Mouse (Mus musculus): Measurements from ENCODE around the gene Abca8a. TPM values are rescaled to one million over a fixed set of nuclear protein-coding genes. Genes with fewer than 3 reads are reported as not detected.
"Not testable (repeated sequence)": the region's sequence is repeated elsewhere in the genome, so short reads cannot be mapped to it uniquely, and the experiment has no call there.

Gene Abca8a
- polyA plus RNA-seq, 1 experiment, result not detected

DNA sequence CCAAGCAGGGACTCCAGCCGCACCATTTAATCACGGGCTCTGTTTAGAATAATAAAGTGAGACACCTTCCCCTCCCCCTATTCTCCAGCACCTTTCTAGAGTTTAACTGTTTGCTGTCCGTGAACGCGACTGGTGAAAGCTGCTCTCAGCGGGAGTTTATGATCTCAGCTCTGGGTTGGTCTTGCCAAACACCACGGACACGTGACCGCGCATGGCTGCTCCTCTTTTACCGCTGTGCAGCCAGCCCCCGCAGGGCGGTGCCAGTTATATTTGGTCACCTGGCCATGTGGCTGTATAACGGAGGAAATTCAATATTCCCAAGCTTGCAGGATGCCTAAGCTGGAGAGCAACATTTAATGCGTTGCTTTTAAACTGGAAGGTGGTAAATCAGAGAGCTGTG, 100.2 kb downstream of the Abca8a start, which contains the start of gene Abca8b:
Gene Abca8b (minus strand): TSS at position 222 of the 400 bp plus-strand sequence.
- H3K36me3 ChIP-seq (ENCODE audit: control insufficient read depth, insufficient read depth), result no peaks in the 10 kb centered on the region
- no peaks in the 10 kb centered on the region for H3K27me3 ChIP-seq (ENCODE audit: control insufficient read depth, insufficient read depth, insufficient read length)
- no peaks in the 10 kb centered on the region for H3K79me3 ChIP-seq (ENCODE audit: low read depth)
- H3K79me2 ChIP-seq (ENCODE audit: control insufficient read depth, insufficient read depth), result no peaks in the 10 kb centered on the region
- H3K4me3 ChIP-seq (ENCODE audit: insufficient read depth, poor library complexity, severe bottlenecking), result peak within 1 kb of the TSS; percentile 23
- no peak within 1 kb of the TSS for H3ac ChIP-seq (ENCODE audit: control insufficient read depth, insufficient read length, low read depth)
- TF ChIP-seq CEBPB (IDR thresholded peaks at IDR 0.05; ENCODE audit: low read depth), result peak; percentile 37
- peak; percentile 68 for TF ChIP-seq MAX (IDR thresholded peaks at IDR 0.05)
- no peak for TF ChIP-seq MYOD1 (IDR thresholded peaks at IDR 0.05; ENCODE audit: control insufficient read depth, insufficient read length, low read depth)
- TF ChIP-seq FOSL1 (IDR thresholded peaks at IDR 0.05; ENCODE audit: insufficient read depth, low read length, poor library complexity, severe bottlenecking), result no peak
- peak; percentile 99 for TF ChIP-seq USF1 (IDR thresholded peaks at IDR 0.05; ENCODE audit: low read depth)
- TF ChIP-seq MYOG (IDR thresholded peaks at IDR 0.05; ENCODE audit: control insufficient read depth, extremely low read depth, insufficient read length), result no peak
- TF ChIP-seq CTCF (IDR thresholded peaks at IDR 0.05; ENCODE audit: control insufficient read depth, insufficient read depth, insufficient read length), result no peak

- peak; percentile 35 for TF ChIP-seq CEBPB (IDR thresholded peaks at IDR 0.05; ENCODE audit: low read depth)
- no peak for TF ChIP-seq CTCF (IDR thresholded peaks at IDR 0.05; ENCODE audit: control insufficient read depth, insufficient read depth, insufficient read length)
- no peak for TF ChIP-seq MYOD1 (IDR thresholded peaks at IDR 0.05; ENCODE audit: control insufficient read depth, insufficient read length, low read depth)
- TF ChIP-seq MYOG (IDR thresholded peaks at IDR 0.05; ENCODE audit: control insufficient read depth, extremely low read depth, insufficient read length), result no peak
- TF ChIP-seq USF1 (IDR thresholded peaks at IDR 0.05; ENCODE audit: low read depth), result no peak
- H3K36me3 ChIP-seq (ENCODE audit: control insufficient read depth, insufficient read depth), result no peaks in the 10 kb centered on the region
- H3K79me2 ChIP-seq (ENCODE audit: control insufficient read depth, insufficient read depth), result no peaks in the 10 kb centered on the region
- no peaks in the 10 kb centered on the region for H3K27me3 ChIP-seq (ENCODE audit: control insufficient read depth, insufficient read depth, insufficient read length)
- no peak overlapping the region for H3ac ChIP-seq (ENCODE audit: control insufficient read depth, insufficient read length, low read depth)
- no peaks in the 10 kb centered on the region for H3K79me3 ChIP-seq (ENCODE audit: low read depth)
- no peak overlapping the region for H3K4me3 ChIP-seq (ENCODE audit: insufficient read depth, poor library complexity, severe bottlenecking)
Measured at GRCm38 (mm10) chr11:109995013-109995412, 100.8 kb downstream of the Abca8a start.

DNA sequence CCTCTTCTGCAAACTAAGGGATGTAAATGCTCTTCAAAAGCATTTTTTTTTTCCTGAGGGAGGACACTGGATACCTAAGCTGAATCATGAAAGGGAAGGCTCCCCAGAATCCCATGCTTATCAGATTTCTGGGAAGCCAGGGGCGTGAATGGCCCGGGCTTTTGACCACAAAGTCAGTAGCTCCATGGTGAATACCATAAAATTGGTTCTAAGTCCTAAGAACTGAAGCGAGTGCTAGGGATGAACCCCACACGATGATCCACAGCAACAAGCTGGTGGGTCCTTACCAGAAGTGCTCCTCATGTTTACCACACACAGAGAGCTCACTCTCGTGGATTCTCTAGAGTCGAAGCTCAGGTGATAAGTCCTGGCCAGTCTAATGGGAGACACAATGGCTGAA, 101.8 kb downstream of the Abca8a start:
- H3K79me2 ChIP-seq (ENCODE audit: control insufficient read depth, insufficient read depth), result no peaks in the 10 kb centered on the region
- no peak overlapping the region for H3ac ChIP-seq (ENCODE audit: control insufficient read depth, insufficient read length, low read depth)
- H3K79me3 ChIP-seq (ENCODE audit: low read depth), result no peaks in the 10 kb centered on the region
- no peaks in the 10 kb centered on the region for H3K36me3 ChIP-seq (ENCODE audit: control insufficient read depth, insufficient read depth)
- no peak for TF ChIP-seq MYOD1 (IDR thresholded peaks at IDR 0.05; ENCODE audit: control insufficient read depth, insufficient read length, low read depth)
- no peak for TF ChIP-seq USF1 (IDR thresholded peaks at IDR 0.05; ENCODE audit: low read depth)
- TF ChIP-seq CEBPB (IDR thresholded peaks at IDR 0.05; ENCODE audit: low read depth), result no peak
- no peak for TF ChIP-seq MAX (IDR thresholded peaks at IDR 0.05)
- no peak for TF ChIP-seq CTCF (IDR thresholded peaks at IDR 0.05; ENCODE audit: control insufficient read depth, insufficient read depth, insufficient read length)
- TF ChIP-seq FOSL1 (IDR thresholded peaks at IDR 0.05; ENCODE audit: insufficient read depth, low read length, poor library complexity, severe bottlenecking), result no peak
- no peak for TF ChIP-seq MYOG (IDR thresholded peaks at IDR 0.05; ENCODE audit: control insufficient read depth, extremely low read depth, insufficient read length)
- no peaks in the 10 kb centered on the region for H3K27me3 ChIP-seq (ENCODE audit: control insufficient read depth, insufficient read depth, insufficient read length)
- no peak overlapping the region for H3K4me3 ChIP-seq (ENCODE audit: insufficient read depth, poor library complexity, severe bottlenecking)

- H3K79me3 ChIP-seq (ENCODE audit: low read depth), result no peaks in the 10 kb centered on the region
- no peaks in the 10 kb centered on the region for H3K27me3 ChIP-seq (ENCODE audit: control insufficient read depth, insufficient read depth, insufficient read length)
- no peak overlapping the region for H3K4me3 ChIP-seq (ENCODE audit: insufficient read depth, poor library complexity, severe bottlenecking)
- peak; percentile 28 for TF ChIP-seq MAX (IDR thresholded peaks at IDR 0.05)
- TF ChIP-seq CEBPB (IDR thresholded peaks at IDR 0.05; ENCODE audit: low read depth), result no peak
- TF ChIP-seq CTCF (IDR thresholded peaks at IDR 0.05; ENCODE audit: control insufficient read depth, insufficient read depth, insufficient read length), result no peak
- TF ChIP-seq MYOD1 (IDR thresholded peaks at IDR 0.05; ENCODE audit: control insufficient read depth, insufficient read length, low read depth), result no peak
- no peak for TF ChIP-seq MYOG (IDR thresholded peaks at IDR 0.05; ENCODE audit: control insufficient read depth, extremely low read depth, insufficient read length)
- H3K79me2 ChIP-seq (ENCODE audit: control insufficient read depth, insufficient read depth), result no peaks in the 10 kb centered on the region
- no peaks in the 10 kb centered on the region for H3K36me3 ChIP-seq (ENCODE audit: control insufficient read depth, insufficient read depth)
- H3ac ChIP-seq (ENCODE audit: control insufficient read depth, insufficient read length, low read depth), result no peak overlapping the region
Measured at GRCm38 (mm10) chr11:109991270-109991669, 104.5 kb downstream of the Abca8a start.

GRCm38 (mm10) chr11:109990256-109990655, 105.5 kb downstream of the Abca8a start:
- no peak for TF ChIP-seq MYOD1 (IDR thresholded peaks at IDR 0.05; ENCODE audit: control insufficient read depth, insufficient read length, low read depth)
- no peak for TF ChIP-seq FOSL1 (IDR thresholded peaks at IDR 0.05; ENCODE audit: insufficient read depth, low read length, poor library complexity, severe bottlenecking)
- no peak for TF ChIP-seq USF1 (IDR thresholded peaks at IDR 0.05; ENCODE audit: low read depth)
- no peak for TF ChIP-seq CTCF (IDR thresholded peaks at IDR 0.05; ENCODE audit: control insufficient read depth, insufficient read depth, insufficient read length)
- no peak for TF ChIP-seq MAX (IDR thresholded peaks at IDR 0.05)
- TF ChIP-seq CEBPB (IDR thresholded peaks at IDR 0.05; ENCODE audit: low read depth), result no peak
- TF ChIP-seq MYOG (IDR thresholded peaks at IDR 0.05; ENCODE audit: control insufficient read depth, extremely low read depth, insufficient read length), result no peak
- Histone ChIP-seq H3K4me3 (ENCODE audit: insufficient read depth, poor library complexity, severe bottlenecking) (no peak overlapping the region), H3K79me3 (ENCODE audit: low read depth) (no peaks in the 10 kb centered on the region), H3K79me2 (ENCODE audit: control insufficient read depth, insufficient read depth) (no peaks in the 10 kb centered on the region), H3ac (ENCODE audit: control insufficient read depth, insufficient read length, low read depth) (no peak overlapping the region), H3K27me3 (ENCODE audit: control insufficient read depth, insufficient read depth, insufficient read length) (no peaks in the 10 kb centered on the region), H3K36me3 (ENCODE audit: control insufficient read depth, insufficient read depth) (no peaks in the 10 kb centered on the region)

DNA sequence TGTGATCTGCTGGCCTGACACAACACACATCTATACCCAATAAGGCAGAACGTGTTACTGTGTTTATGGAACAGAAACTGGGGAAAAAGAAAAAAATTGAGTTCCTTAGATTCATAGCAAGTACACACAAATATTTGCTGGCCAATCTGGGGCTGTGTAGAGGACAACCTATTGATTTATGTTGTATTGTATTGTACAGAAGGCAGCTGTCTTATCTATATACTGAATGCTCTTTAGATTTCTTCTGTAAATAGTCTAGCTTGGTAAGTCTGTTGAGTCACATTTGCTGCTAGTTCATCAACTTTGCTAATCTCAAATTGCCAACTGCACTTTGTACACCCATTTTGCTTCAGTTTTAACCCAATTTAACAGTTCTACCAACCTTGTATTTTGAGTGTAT, 107.6 kb downstream of the Abca8a start:
- no peaks in the 10 kb centered on the region for H3K79me3 ChIP-seq (ENCODE audit: low read depth)
- TF ChIP-seq CTCF (IDR thresholded peaks at IDR 0.05; ENCODE audit: control insufficient read depth, insufficient read depth, insufficient read length) (no peak), USF1 (IDR thresholded peaks at IDR 0.05; ENCODE audit: low read depth) (no peak), MYOG (IDR thresholded peaks at IDR 0.05; ENCODE audit: control insufficient read depth, extremely low read depth, insufficient read length) (no peak), CEBPB (IDR thresholded peaks at IDR 0.05; ENCODE audit: low read depth) (no peak), MAX (IDR thresholded peaks at IDR 0.05) (no peak), MYOD1 (IDR thresholded peaks at IDR 0.05; ENCODE audit: control insufficient read depth, insufficient read length, low read depth) (no peak), FOSL1 (IDR thresholded peaks at IDR 0.05; ENCODE audit: insufficient read depth, low read length, poor library complexity, severe bottlenecking) (no peak)
- H3K36me3 ChIP-seq (ENCODE audit: control insufficient read depth, insufficient read depth), result no peaks in the 10 kb centered on the region
- H3K4me3 ChIP-seq (ENCODE audit: insufficient read depth, poor library complexity, severe bottlenecking), result no peak overlapping the region
- H3K27me3 ChIP-seq (ENCODE audit: control insufficient read depth, insufficient read depth, insufficient read length), result no peaks in the 10 kb centered on the region
- H3ac ChIP-seq (ENCODE audit: control insufficient read depth, insufficient read length, low read depth), result no peak overlapping the region
- no peaks in the 10 kb centered on the region for H3K79me2 ChIP-seq (ENCODE audit: control insufficient read depth, insufficient read depth)

GRCm38 (mm10) chr11:109987460-109988072, 108.2 kb downstream of the Abca8a start:
- H3K36me3 ChIP-seq (ENCODE audit: control insufficient read depth, insufficient read depth); H3K79me2 ChIP-seq (ENCODE audit: control insufficient read depth, insufficient read depth); H3K4me3 ChIP-seq (ENCODE audit: insufficient read depth, poor library complexity, severe bottlenecking); H3K79me3 ChIP-seq (ENCODE audit: low read depth); H3K27me3 ChIP-seq (ENCODE audit: control insufficient read depth, insufficient read depth, insufficient read length); H3ac ChIP-seq (ENCODE audit: control insufficient read depth, insufficient read length, low read depth): not testable (repeated sequence)
